Mouse (Mus musculus): Measurements from ENCODE around the gene Ciart.

DNA sequence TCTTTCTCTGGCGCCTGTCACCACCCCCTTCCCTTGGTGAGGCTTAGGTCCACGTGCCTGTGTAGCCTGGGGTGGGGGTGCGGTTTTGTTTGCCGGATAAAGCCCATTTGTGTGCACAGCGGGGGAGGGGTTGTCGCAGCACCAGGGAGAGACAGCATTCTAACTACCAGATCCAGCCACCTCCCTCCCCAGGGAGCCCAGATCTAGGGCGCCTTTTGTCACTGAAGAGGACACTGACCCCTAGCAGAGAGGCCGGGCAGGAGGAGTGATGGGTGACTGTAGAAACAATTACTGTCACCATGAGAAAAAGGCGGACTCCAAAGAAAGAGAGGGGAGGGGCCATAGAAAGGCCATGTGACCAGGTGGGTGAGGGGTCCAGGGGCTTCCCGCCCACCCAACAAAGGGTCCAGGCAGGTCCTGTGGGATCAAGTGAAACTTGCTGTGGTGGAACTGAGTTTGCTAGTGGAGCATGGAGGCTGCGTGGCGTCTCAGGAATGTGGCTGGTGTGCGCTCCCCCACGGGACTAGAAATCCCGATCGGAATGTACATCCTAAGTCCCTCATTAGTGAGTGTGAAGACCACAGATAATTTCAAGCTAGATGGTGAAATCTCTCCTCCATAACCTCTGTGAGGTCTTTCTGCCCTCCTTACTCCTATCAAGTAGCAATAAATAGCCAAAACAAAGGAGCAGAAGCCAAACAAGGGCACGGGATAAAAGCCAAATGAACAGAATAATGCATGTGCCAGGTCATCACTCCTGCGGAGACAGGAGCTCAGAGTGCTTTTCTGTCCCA, 23.3 kb upstream of the Ciart start:
- TF ChIP-seq CTCF (IDR thresholded peaks at IDR 0.05; ENCODE audit: insufficient read depth, low read length), result no peak
- TF ChIP-seq POLR2A (IDR thresholded peaks at IDR 0.05; ENCODE audit: borderline replicate concordance, extremely low read depth, low read depth, low read length), result peak; percentile 49; the same call in 1 of the 2 replicates

All from lung, adult 2 months (tissue).